Mouse (Mus musculus): ENCODE measurements at regions not wholly inside any gene's neighbourhood (a gene's known extent, or its start where the extent isn't known, plus 50 kb on each side); places are given as distances from the start of the nearest gene placed in this dataset.

- Histone ChIP-seq H3K27ac (ENCODE audit: insufficient read depth, low read depth) (no peak overlapping the region), H3K79me2 (replicated peaks; ENCODE audit: control insufficient read depth, extremely low read depth, insufficient read depth, poor library complexity, severe bottlenecking) (no peaks in the 10 kb centered on the region), H3K4me2 (ENCODE audit: insufficient read depth, low read depth, poor library complexity, severe bottlenecking) (no peak overlapping the region), H3K4me1 (ENCODE audit: control insufficient read depth in 1 of 2, insufficient read depth in 2 of 2) (no peaks in the 10 kb centered on the region), H3K27me3 (replicated peaks) (no peaks in the 10 kb centered on the region), H3K36me3 (replicated peaks in 1 of 2; ENCODE audit: control insufficient read depth in 1 of 2, insufficient read depth in 1 of 2, low read length in 1 of 2) (no peaks in the 10 kb centered on the region), H3K4me3 (replicated peaks in 1 of 3; ENCODE audit: low read depth in 2 of 3, low read length in 2 of 3, poor library complexity in 1 of 3) (no peak overlapping the region), H3K9me3 (replicated peaks; ENCODE audit: low read length) (no peaks in the 10 kb centered on the region), H3K9ac (ENCODE audit: insufficient read depth, low read depth) (no peak overlapping the region)
- no peak for TF ChIP-seq MXI1 (IDR thresholded peaks at IDR 0.05; ENCODE audit: low read depth, low read length)
- no peak for TF ChIP-seq USF1 (IDR thresholded peaks at IDR 0.05; ENCODE audit: low read depth, low read length)
- no peak for TF ChIP-seq JUND (conservative IDR thresholded peaks at IDR 0.05; ENCODE audit: low read depth, low read length)
- no peak for TF ChIP-seq USF2 (conservative IDR thresholded peaks at IDR 0.05; ENCODE audit: low read depth, low read length)
- no peak for TF ChIP-seq ETS1 (conservative IDR thresholded peaks at IDR 0.05; ENCODE audit: low read depth, low read length)
- TF ChIP-seq POLR2AphosphoS2 (IDR thresholded peaks at IDR 0.05; ENCODE audit: low read depth, low read length): no peak
- no peak for TF ChIP-seq MAZ (IDR thresholded peaks at IDR 0.05; ENCODE audit: low read depth, low read length)
- no peak for TF ChIP-seq ZMIZ1 (IDR thresholded peaks at IDR 0.05; ENCODE audit: low read depth, low read length)
- no peak for TF ChIP-seq SIN3A (IDR thresholded peaks at IDR 0.05; ENCODE audit: low read length)
- TF ChIP-seq GABPA (IDR thresholded peaks at IDR 0.05; ENCODE audit: insufficient replicate concordance, low read depth, low read length): no peak
- TF ChIP-seq PAX5 (IDR thresholded peaks at IDR 0.05; ENCODE audit: low read length): no peak
- no peak for TF ChIP-seq MYC (IDR thresholded peaks at IDR 0.05; ENCODE audit: low read depth, low read length)
- TF ChIP-seq NELFE (IDR thresholded peaks at IDR 0.05; ENCODE audit: low read depth, low read length): no peak
- no peak for TF ChIP-seq RCOR1 (conservative IDR thresholded peaks at IDR 0.05; ENCODE audit: low read depth, low read length)
- TF ChIP-seq CHD2 (IDR thresholded peaks at IDR 0.05; ENCODE audit: low read length): no peak
- no peak for TF ChIP-seq EP300 (IDR thresholded peaks at IDR 0.05; ENCODE audit: low read length)
- no peak for TF ChIP-seq ZNF384 (IDR thresholded peaks at IDR 0.05; ENCODE audit: low read depth, low read length)
- no peak for TF ChIP-seq IRF4 (IDR thresholded peaks at IDR 0.05; ENCODE audit: low read depth, low read length)
- no peak for TF ChIP-seq CHD1 (IDR thresholded peaks at IDR 0.05; ENCODE audit: low read depth, low read length)
- TF ChIP-seq ZKSCAN1 (IDR thresholded peaks at IDR 0.05; ENCODE audit: borderline replicate concordance, low read depth, low read length): no peak
- dilution Hi-C loops (cut with MboI; ENCODE audit: extremely low pct_ligation_motif_present, extremely low pct_unique_long_range_greater_than_20kb, low sequenced_read_pairs) (no loop called here), in situ Hi-C loops (cut with MboI; ENCODE audit: low pct_ligation_motif_present, low pct_unique_long_range_greater_than_20kb, low sequenced_read_pairs) (no loop called here)
- DNase-seq (ENCODE audit: extremely low read depth): no peak
These were observed 169.1 kb downstream of the Mid1ip1 start for GRCm38 (mm10) chrX:10883729-10884464.

GRCm38 (mm10) chrX:10892815-10893214 is 178.0 kb downstream of the Mid1ip1 start:
- TF ChIP-seq RCOR1 (conservative IDR thresholded peaks at IDR 0.05; ENCODE audit: low read depth, low read length): no peak
- TF ChIP-seq JUND (conservative IDR thresholded peaks at IDR 0.05; ENCODE audit: low read depth, low read length): no peak
- no peak for TF ChIP-seq MAFK (IDR thresholded peaks at IDR 0.05; ENCODE audit: insufficient replicate concordance, low read length)
- no peak for TF ChIP-seq ELF1 (IDR thresholded peaks at IDR 0.05; ENCODE audit: low read depth, low read length)
- TF ChIP-seq IRF4 (IDR thresholded peaks at IDR 0.05; ENCODE audit: low read depth, low read length): no peak
- TF ChIP-seq ETS1 (conservative IDR thresholded peaks at IDR 0.05; ENCODE audit: low read depth, low read length): no peak
- no peak for TF ChIP-seq TBP (conservative IDR thresholded peaks at IDR 0.05; ENCODE audit: low read depth, low read length)
- TF ChIP-seq KAT2A (IDR thresholded peaks at IDR 0.05; ENCODE audit: insufficient replicate concordance, low read length): no peak
- no peak for TF ChIP-seq ZMIZ1 (IDR thresholded peaks at IDR 0.05; ENCODE audit: low read depth, low read length)
- Histone ChIP-seq H3K9me3 (replicated peaks; ENCODE audit: low read length) (no peaks in the 10 kb centered on the region), H3K36me3 (replicated peaks in 1 of 2; ENCODE audit: control insufficient read depth in 1 of 2, insufficient read depth in 1 of 2, low read length in 1 of 2) (no peaks in the 10 kb centered on the region), H3K4me3 (replicated peaks in 1 of 3; ENCODE audit: low read depth in 2 of 3, low read length in 2 of 3, poor library complexity in 1 of 3) (no peak overlapping the region), H3K27ac (ENCODE audit: insufficient read depth, low read depth) (no peak overlapping the region), H3K79me2 (replicated peaks; ENCODE audit: control insufficient read depth, extremely low read depth, insufficient read depth, poor library complexity, severe bottlenecking) (no peaks in the 10 kb centered on the region), H3K9ac (ENCODE audit: insufficient read depth, low read depth) (no peak overlapping the region), H3K27me3 (replicated peaks) (no peaks in the 10 kb centered on the region), H3K4me1 (ENCODE audit: control insufficient read depth in 1 of 2, insufficient read depth in 2 of 2) (no peaks in the 10 kb centered on the region), H3K4me2 (ENCODE audit: insufficient read depth, low read depth, poor library complexity, severe bottlenecking) (no peak overlapping the region)
- in situ Hi-C loops (cut with MboI; ENCODE audit: low pct_ligation_motif_present, low pct_unique_long_range_greater_than_20kb, low sequenced_read_pairs): no loop called here
- no peak for DNase-seq (ENCODE audit: extremely low read depth)
- dilution Hi-C loops (cut with MboI; ENCODE audit: extremely low pct_ligation_motif_present, extremely low pct_unique_long_range_greater_than_20kb, low sequenced_read_pairs): no loop called here
